Mouse (Mus musculus): ENCODE results near the gene Ccdc82. TPM values are rescaled to one million over a fixed set of nuclear protein-coding genes. Genes with fewer than 3 reads are reported as not detected.

Ccdc82 gene
- polyA plus RNA-seq, 1 experiment, result 33.4 TPM

DNA sequence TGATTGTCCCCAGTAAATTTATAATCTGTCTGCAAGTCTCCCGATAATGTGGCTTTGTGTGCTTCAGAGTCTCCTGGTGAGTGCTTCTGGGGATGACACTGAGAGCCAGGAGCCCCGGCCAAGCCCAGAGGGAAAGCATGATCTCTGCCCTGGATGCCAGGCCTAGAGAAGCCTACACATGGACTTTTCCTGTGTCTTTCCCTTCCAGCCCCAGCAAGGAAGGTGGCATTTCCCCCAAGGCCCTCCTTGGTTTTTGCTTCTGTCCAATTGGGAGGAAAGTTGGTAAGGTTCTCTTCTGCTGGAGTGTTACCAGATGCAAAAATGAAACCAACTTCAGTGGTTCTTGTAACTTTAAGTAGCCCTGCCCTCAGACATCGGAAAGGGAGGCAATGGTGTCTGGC is 53.3 kb downstream of the Ccdc82 start:
- Histone ChIP-seq H3K4me1 (ENCODE audit: control insufficient read depth, insufficient read depth, low read length) (peaks cover 7% of the 10 kb centered on the region; the same call in 1 of the 2 replicates), H3K4me3 (replicated peaks; ENCODE audit: insufficient read depth, low read depth, low read length) (peak overlapping the region; percentile 43), H3K27me3 (ENCODE audit: control insufficient read depth, insufficient read depth, low read length) (no peaks in the 10 kb centered on the region), H3K27ac (ENCODE audit: insufficient read depth, low read length) (peak overlapping the region; percentile 25; the same call in 1 of the 2 replicates)
- TF ChIP-seq CTCF (IDR thresholded peaks at IDR 0.05; ENCODE audit: borderline replicate concordance, insufficient read depth, low read depth, low read length) (no peak), POLR2A (IDR thresholded peaks at IDR 0.05; ENCODE audit: borderline replicate concordance, insufficient read depth, low read length) (no peak)
- DNase-seq, result peak; percentile 42 to 49
- WGBS, result 4% methylated on average over 3 of the region's 3 CpGs

DNA sequence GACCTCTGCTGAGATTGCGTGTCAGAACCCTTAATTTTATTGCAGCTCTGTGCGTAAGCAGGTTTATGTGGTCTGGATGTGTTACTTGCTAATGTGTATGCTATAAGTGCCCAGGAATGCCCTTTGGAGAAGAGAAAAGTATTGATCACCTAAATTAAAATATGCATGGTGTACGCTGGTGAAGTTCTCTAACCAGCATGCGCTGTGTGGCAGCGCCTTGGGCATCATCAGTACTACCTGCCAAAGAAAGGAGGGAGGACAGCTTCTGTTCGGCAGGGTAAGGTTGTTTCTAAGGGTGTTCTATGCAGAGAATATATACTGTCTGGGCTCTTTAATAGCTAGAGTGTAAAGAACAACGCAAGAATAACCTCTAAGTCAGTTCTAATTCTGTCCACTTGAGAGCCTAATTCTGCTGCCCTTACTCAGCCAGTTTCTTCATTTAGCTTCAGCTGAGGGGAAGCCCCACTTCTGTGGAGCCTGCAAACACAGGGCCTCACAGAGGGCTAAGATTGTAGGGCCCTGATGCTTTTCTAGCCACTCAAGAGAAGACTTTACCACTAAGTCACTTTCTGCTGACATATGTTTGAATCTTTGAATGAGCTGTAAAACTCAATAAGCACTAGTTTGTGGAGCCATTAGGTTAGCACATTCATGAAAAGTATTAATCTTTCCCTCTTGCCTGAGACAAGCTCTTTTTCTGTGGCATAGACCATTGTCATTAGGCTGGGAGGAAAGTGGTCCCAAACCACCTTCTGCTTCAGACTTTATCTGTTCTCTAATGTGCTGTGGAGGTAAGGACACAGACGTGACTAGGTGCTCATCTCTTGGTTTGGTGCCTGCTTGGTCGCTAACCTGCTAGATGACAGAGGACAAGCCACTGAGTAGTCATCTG is 54.4 kb downstream of the Ccdc82 start:
- 31% methylated on average over 9 of the region's 9 CpGs for whole genome bisulfite sequencing
- peak; percentile 28 for DNase-seq
- TF ChIP-seq CTCF (IDR thresholded peaks at IDR 0.05; ENCODE audit: borderline replicate concordance, insufficient read depth, low read depth, low read length) (no peak), POLR2A (IDR thresholded peaks at IDR 0.05; ENCODE audit: borderline replicate concordance, insufficient read depth, low read length) (no peak)
- Histone ChIP-seq H3K27ac (ENCODE audit: insufficient read depth, low read length) (no peak overlapping the region; the same call in 1 of the 2 replicates), H3K4me1 (ENCODE audit: control insufficient read depth, insufficient read depth, low read length) (peaks cover 7% of the 10 kb centered on the region; the same call in 1 of the 2 replicates), H3K4me3 (replicated peaks; ENCODE audit: insufficient read depth, low read depth, low read length) (peak overlapping the region; percentile 43), H3K27me3 (ENCODE audit: control insufficient read depth, insufficient read depth, low read length) (no peaks in the 10 kb centered on the region)

DNA sequence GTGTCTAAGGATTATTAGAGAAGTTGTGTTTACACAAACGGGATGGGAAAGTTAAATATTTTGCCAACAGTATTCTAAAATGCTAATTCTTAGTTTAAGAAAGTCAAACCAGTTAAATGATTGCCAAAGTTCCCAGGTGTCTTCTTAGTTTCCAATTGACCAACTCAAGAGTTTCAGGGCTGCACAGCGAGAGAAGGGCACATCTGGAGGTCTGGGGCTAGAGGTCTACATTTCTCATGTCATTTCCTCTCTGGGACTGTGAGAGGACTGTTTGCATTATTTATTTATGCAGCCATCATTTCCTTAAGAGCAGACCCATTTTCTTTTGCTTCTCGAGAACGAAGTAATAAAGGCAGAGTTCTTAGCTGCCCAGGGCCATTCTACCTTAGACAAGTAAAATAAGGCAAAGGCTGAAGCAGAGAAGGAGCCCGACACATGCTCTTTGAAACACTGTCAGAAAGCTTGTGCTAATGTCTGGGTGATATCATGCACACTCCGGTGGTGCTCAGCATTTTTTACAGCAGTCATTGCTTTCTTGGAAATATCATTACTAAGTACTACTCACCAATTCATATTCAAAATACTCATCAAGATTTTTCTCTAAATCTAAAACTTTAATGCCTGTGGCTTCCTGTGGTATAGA is 55.5 kb downstream of the Ccdc82 start:
- no peaks in the 10 kb centered on the region for H3K27me3 ChIP-seq (ENCODE audit: control insufficient read depth, insufficient read depth, low read length)
- no peak overlapping the region for H3K27ac ChIP-seq (ENCODE audit: insufficient read depth, low read length)
- no peak for DNase-seq
- TF ChIP-seq POLR2A (IDR thresholded peaks at IDR 0.05; ENCODE audit: borderline replicate concordance, insufficient read depth, low read length), result no peak
- peaks cover 7% of the 10 kb centered on the region; the same call in 1 of the 2 replicates for H3K4me1 ChIP-seq (ENCODE audit: control insufficient read depth, insufficient read depth, low read length)
- WGBS, result 54% methylated on average over 6 of the region's 6 CpGs
- H3K4me3 ChIP-seq (replicated peaks; ENCODE audit: insufficient read depth, low read depth, low read length), result peak overlapping the region; percentile 43

DNA sequence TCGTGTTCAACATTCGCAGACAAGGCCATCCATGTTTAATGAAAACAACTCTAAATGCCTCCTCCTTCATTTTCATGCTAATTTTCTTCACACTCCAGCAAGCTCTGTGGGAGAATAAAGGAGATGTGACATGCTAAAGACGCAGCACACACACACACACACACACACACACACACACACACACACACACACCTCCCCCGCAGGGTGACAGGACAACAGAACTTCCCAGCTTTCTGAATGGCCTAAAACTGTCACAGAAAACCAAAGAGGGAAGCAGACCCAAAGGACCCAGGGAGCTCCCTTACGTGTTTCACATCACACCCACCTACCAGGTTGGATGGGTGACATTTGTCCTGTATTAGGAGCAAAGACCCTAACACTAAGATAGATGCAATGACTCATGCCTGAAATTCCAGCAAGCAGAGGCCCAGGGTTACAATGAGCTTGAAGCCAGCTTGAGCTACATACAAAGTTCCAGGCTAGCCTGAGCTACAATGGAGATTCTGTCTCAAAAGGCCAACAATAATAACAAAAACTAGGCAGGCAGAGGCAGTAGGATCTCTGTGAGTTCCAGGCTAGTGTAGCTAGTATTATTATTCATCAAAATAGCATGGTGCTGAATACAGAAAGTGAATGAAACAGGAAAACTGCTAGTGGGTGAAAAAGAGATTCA is 56.5 kb downstream of the Ccdc82 start:
- WGBS, result 86% methylated on average over 5 of the region's 5 CpGs
- H3K4me3 ChIP-seq (replicated peaks; ENCODE audit: insufficient read depth, low read depth, low read length), result no peak overlapping the region
- no peaks in the 10 kb centered on the region for H3K27me3 ChIP-seq (ENCODE audit: control insufficient read depth, insufficient read depth, low read length)
- peaks cover 7% of the 10 kb centered on the region; the same call in 1 of the 2 replicates for H3K4me1 ChIP-seq (ENCODE audit: control insufficient read depth, insufficient read depth, low read length)
- no peak for TF ChIP-seq CTCF (IDR thresholded peaks at IDR 0.05; ENCODE audit: borderline replicate concordance, insufficient read depth, low read depth, low read length)
- no peak for TF ChIP-seq POLR2A (IDR thresholded peaks at IDR 0.05; ENCODE audit: borderline replicate concordance, insufficient read depth, low read length)
- no peak for DNase-seq
- H3K27ac ChIP-seq (ENCODE audit: insufficient read depth, low read length), result no peak overlapping the region

DNA sequence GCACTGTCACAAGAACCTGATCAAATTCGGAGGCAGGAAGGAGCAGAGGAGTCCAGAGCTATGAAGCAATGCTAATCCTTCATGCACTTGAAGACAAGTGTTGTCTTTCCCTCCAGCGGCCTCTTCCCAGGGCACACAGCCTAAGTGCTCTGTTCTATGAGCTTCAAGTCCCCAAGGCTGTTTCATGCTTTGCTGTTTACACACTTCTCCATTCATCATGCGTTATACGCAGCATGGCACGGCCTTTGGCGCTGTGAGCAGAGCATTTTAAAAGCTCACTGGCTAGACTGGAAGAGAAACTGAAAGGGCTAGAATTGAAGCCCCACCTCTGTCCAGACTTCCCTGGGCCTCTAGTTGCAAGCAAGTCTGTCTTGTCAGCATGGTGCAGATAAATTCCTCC is 57.2 kb downstream of the Ccdc82 start:
- 62% methylated on average over 6 of the region's 6 CpGs for WGBS
- Histone ChIP-seq H3K27ac (ENCODE audit: insufficient read depth, low read length) (no peak overlapping the region), H3K27me3 (ENCODE audit: control insufficient read depth, insufficient read depth, low read length) (no peaks in the 10 kb centered on the region), H3K4me1 (ENCODE audit: control insufficient read depth, insufficient read depth, low read length) (peaks cover 7% of the 10 kb centered on the region; the same call in 1 of the 2 replicates), H3K4me3 (replicated peaks; ENCODE audit: insufficient read depth, low read depth, low read length) (no peak overlapping the region)
- DNase-seq, result no peak
- no peak for TF ChIP-seq CTCF (IDR thresholded peaks at IDR 0.05; ENCODE audit: borderline replicate concordance, insufficient read depth, low read depth, low read length)

DNA sequence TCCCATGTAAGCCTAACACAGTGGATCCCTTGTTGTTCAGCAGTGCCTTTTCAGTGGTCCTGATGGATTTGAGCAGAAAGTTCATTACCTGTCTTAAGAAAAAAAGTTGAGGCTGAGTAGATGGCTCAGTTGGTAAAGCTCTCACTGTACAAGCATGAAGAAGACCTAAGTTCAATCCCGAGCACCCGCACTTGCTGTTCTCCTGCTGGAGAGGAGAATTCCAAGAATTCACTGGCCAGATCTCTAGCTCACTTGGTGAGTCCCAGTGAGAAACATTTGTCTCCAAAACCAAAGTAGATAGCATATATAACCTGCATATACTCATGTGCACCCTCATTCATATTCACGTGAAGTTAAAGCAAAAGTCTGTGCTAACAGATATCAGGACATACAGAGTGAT is 59.7 kb downstream of the Ccdc82 start:
- Histone ChIP-seq H3K27me3 (ENCODE audit: control insufficient read depth, insufficient read depth, low read length) (no peaks in the 10 kb centered on the region), H3K4me1 (ENCODE audit: control insufficient read depth, insufficient read depth, low read length) (peaks cover 6% of the 10 kb centered on the region; the same call in 1 of the 2 replicates), H3K27ac (ENCODE audit: insufficient read depth, low read length) (no peak overlapping the region), H3K4me3 (replicated peaks; ENCODE audit: insufficient read depth, low read depth, low read length) (no peak overlapping the region)
- TF ChIP-seq POLR2A (IDR thresholded peaks at IDR 0.05; ENCODE audit: borderline replicate concordance, insufficient read depth, low read length) (no peak), CTCF (IDR thresholded peaks at IDR 0.05; ENCODE audit: borderline replicate concordance, insufficient read depth, low read depth, low read length) (no peak)
- WGBS, result 95% methylated on average over 3 of the region's 3 CpGs
- DNase-seq, result no peak

DNA sequence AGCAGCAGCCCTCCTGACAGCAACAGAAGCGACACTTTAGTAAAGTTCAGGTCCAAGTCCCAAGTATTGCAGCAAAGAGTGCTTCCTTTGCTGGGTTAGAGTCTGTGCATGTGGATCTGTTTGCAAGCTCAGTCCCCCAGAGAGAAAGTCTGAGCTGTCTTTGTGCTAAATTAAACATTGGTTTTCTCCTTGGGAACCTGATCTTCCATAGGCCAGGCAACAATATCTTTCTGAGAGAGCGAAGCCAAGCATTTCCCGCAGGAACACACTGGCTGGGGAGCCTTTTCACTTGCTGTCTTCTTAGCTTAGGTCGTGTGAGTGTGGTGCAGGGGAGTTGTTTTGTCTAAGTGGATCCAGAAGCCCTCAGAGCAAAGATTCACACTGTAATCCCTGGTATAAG is 60.5 kb downstream of the Ccdc82 start:
- WGBS, result 57% methylated on average over 4 of the region's 4 CpGs
- no peak for TF ChIP-seq POLR2A (IDR thresholded peaks at IDR 0.05; ENCODE audit: borderline replicate concordance, insufficient read depth, low read length)
- TF ChIP-seq CTCF (IDR thresholded peaks at IDR 0.05; ENCODE audit: borderline replicate concordance, insufficient read depth, low read depth, low read length), result no peak
- Histone ChIP-seq H3K4me1 (ENCODE audit: control insufficient read depth, insufficient read depth, low read length) (peaks cover 4% of the 10 kb centered on the region; the same call in 1 of the 2 replicates), H3K4me3 (replicated peaks; ENCODE audit: insufficient read depth, low read depth, low read length) (no peak overlapping the region), H3K27me3 (ENCODE audit: control insufficient read depth, insufficient read depth, low read length) (no peaks in the 10 kb centered on the region), H3K27ac (ENCODE audit: insufficient read depth, low read length) (no peak overlapping the region)
- DNase-seq, result no peak
